Mouse (Mus musculus) E14TG2a.4 (cell line): ENCODE measurements around the gene Yjefn3.

Source experiments
- CTCF ChIP-seq: conservative IDR thresholded peaks from 2 replicates; pipeline ENCODE4 v1.5.1; 2014; ENCODE audit warnings: low read length
- POU5F1 ChIP-seq: IDR thresholded peaks from 2 replicates; pipeline ENCODE4 v1.6.1; 2014; ENCODE audit warnings: low read length, borderline replicate concordance

DNA sequence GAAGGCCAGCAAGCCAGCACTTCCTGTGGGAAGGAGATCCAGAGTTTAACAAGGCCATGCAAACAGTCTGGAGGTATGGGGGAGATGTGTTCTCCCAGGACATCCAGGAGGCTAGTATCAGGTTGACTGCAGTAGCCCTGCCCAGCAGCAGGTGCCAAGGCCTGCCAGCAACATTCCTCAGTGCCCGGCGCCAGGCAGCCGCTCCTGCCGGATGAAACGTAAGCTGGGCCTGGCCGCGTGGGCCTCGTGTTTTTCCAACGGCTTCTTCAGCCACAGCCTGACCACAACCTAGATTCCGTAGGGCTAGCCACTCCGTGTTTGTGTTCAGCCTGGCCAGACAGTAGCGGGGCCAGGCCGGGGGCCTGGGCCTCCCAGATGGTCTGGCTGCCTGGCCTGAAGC lies 27.9 kb downstream of the Yjefn3 start:
- TF ChIP-seq CTCF = no peak
- TF ChIP-seq POU5F1 = no peak
